Comparison of ENCODE assay signal across 32 mouse cellular contexts in genomic region chr4:144406261-144406660, GRCm38 (mm10). TPM values are rescaled to one million over a fixed set of nuclear protein-coding genes. Genes with fewer than 3 reads are reported as not detected.
"Had no signal": no experiment of that assay in that cellular context is flagged by ENCODE, and none has a peak within 500 bp of the region (broad histone marks: within the 10 kb centered on the region; RNA-seq: fewer than 3 reads in every experiment).

No protein-coding gene starts in this region.

- H3K36me3 ChIP-seq: heart, embryonic 13.5 days; heart, embryonic 15.5 days; hindbrain, embryonic 13.5 days; hindbrain, embryonic 15.5 days; kidney, embryonic 15.5 days; limb, embryonic 10.5 days; limb, embryonic 12.5 days; liver, embryonic 13.5 days; liver, embryonic 15.5 days had no signal

- DNase-seq: gastrocnemius, postnatal 14 days; gastrocnemius, postnatal 36 days; heart, adult 18-20 months; heart, postnatal 14 days; heart, postnatal 36 days; kidney, adult 11 months; kidney, adult 2 months; kidney, adult 9 months; kidney, postnatal 14 days; kidney, postnatal 36 days; liver; liver, embryonic 13.5 days had no signal

- ATAC-seq: hindbrain, postnatal 0 days; intestine, embryonic 16.5 days had no signal

- H3K27me3 ChIP-seq: heart, embryonic 13.5 days; heart, embryonic 15.5 days; hindbrain, embryonic 13.5 days; hindbrain, embryonic 15.5 days; kidney, embryonic 15.5 days; limb, embryonic 12.5 days; liver, embryonic 13.5 days; liver, embryonic 15.5 days had no signal

- H3K9me3 ChIP-seq: heart, embryonic 13.5 days; heart, embryonic 15.5 days; kidney, embryonic 15.5 days; limb, embryonic 10.5 days; limb, embryonic 12.5 days; liver, embryonic 13.5 days; liver, embryonic 15.5 days had no signal

- H3K9ac ChIP-seq: heart, embryonic 13.5 days; heart, embryonic 15.5 days; hindbrain, embryonic 13.5 days; hindbrain, embryonic 15.5 days; kidney, embryonic 15.5 days; limb, embryonic 12.5 days; liver, embryonic 13.5 days; liver, embryonic 15.5 days had no signal

- H3K4me1 ChIP-seq: hindbrain, embryonic 15.5 days; limb, embryonic 12.5 days; liver, embryonic 13.5 days; liver, embryonic 15.5 days had no signal

- H3K4me3 ChIP-seq: heart, embryonic 13.5 days; heart, embryonic 15.5 days; hindbrain, embryonic 13.5 days; hindbrain, embryonic 15.5 days; kidney, embryonic 15.5 days; left cerebral cortex, adult 2 months; limb, embryonic 10.5 days; limb, embryonic 12.5 days; liver, embryonic 13.5 days; liver, embryonic 15.5 days had no signal

- H3K4me2 ChIP-seq: heart, embryonic 11.5 days; heart, embryonic 13.5 days; heart, embryonic 15.5 days; hindbrain, embryonic 13.5 days; hindbrain, embryonic 15.5 days; kidney, embryonic 15.5 days; limb, embryonic 12.5 days; liver, embryonic 11.5 days; liver, embryonic 13.5 days; liver, embryonic 15.5 days had no signal

- H3K27ac ChIP-seq: heart, embryonic 13.5 days; heart, embryonic 15.5 days; hindbrain, embryonic 13.5 days; hindbrain, embryonic 15.5 days; hindbrain, postnatal 0 days; kidney, embryonic 15.5 days; kidney, postnatal 0 days; left cerebral cortex, adult 2 months; limb, embryonic 10.5 days; limb, embryonic 12.5 days; liver, embryonic 13.5 days; liver, embryonic 15.5 days had no signal

RNA-seq across cellular contexts. Expression of gene Pramef12, which starts 2.0 kb away (rescaled TPM):
- polyA plus RNA-seq: heart, embryonic 11.5 days; heart, embryonic 15.5 days; hindbrain, embryonic 13.5 days; hindbrain, embryonic 15.5 days; hindbrain, postnatal 0 days; intestine, embryonic 14.5 days; intestine, embryonic 16.5 days; liver, embryonic 11.5 days; liver, embryonic 13.5 days; liver, embryonic 15.5 days had no signal

RNA-seq across cellular contexts. Expression of gene Pramef20, which starts 28.5 kb away (rescaled TPM):
- polyA plus RNA-seq: gonadal fat pad, adult 2 months; heart, embryonic 11.5 days; heart, embryonic 13.5 days; heart, embryonic 15.5 days; heart, postnatal 0 days; hindbrain, embryonic 11.5 days; hindbrain, embryonic 13.5 days; hindbrain, embryonic 15.5 days; hindbrain, postnatal 0 days; intestine, embryonic 14.5 days; intestine, embryonic 16.5 days; kidney, adult 2 months; kidney, embryonic 15.5 days; kidney, postnatal 0 days; large intestine, adult 2 months; limb, embryonic 10.5 days; limb, embryonic 12.5 days; limb, embryonic 14.5 days; liver, embryonic 11.5 days; liver, embryonic 13.5 days; liver, embryonic 15.5 days had no signal

RNA-seq across cellular contexts. Expression of gene 1700012P22Rik, which starts 32.3 kb away (rescaled TPM):
- polyA plus RNA-seq: heart, embryonic 11.5 days; heart, embryonic 13.5 days; heart, embryonic 15.5 days; heart, postnatal 0 days; hindbrain, embryonic 13.5 days; hindbrain, embryonic 15.5 days; intestine, embryonic 14.5 days; intestine, embryonic 16.5 days; kidney, adult 2 months; kidney, embryonic 15.5 days; kidney, postnatal 0 days; large intestine, adult 2 months; limb, embryonic 10.5 days; limb, embryonic 12.5 days; limb, embryonic 14.5 days; liver, embryonic 11.5 days; liver, embryonic 13.5 days; liver, embryonic 15.5 days had no signal

RNA-seq across cellular contexts. Expression of gene Gm9944, which starts 46.9 kb away (rescaled TPM):
- polyA plus RNA-seq: gonadal fat pad, adult 2 months; heart, embryonic 11.5 days; heart, embryonic 13.5 days; heart, embryonic 15.5 days; heart, postnatal 0 days; hindbrain, embryonic 11.5 days; hindbrain, embryonic 13.5 days; hindbrain, embryonic 15.5 days; hindbrain, postnatal 0 days; intestine, embryonic 14.5 days; intestine, embryonic 16.5 days; kidney, adult 2 months; kidney, embryonic 15.5 days; kidney, postnatal 0 days; large intestine, adult 2 months; limb, embryonic 10.5 days; limb, embryonic 12.5 days; limb, embryonic 14.5 days; liver, embryonic 11.5 days; liver, embryonic 13.5 days; liver, embryonic 15.5 days had no signal

RNA-seq across cellular contexts. Expression of gene Gm13119, which starts 48.5 kb away (rescaled TPM):
- polyA plus RNA-seq: gonadal fat pad, adult 2 months; heart, embryonic 11.5 days; heart, embryonic 13.5 days; heart, embryonic 15.5 days; heart, postnatal 0 days; hindbrain, embryonic 11.5 days; hindbrain, embryonic 13.5 days; hindbrain, embryonic 15.5 days; hindbrain, postnatal 0 days; intestine, embryonic 14.5 days; intestine, embryonic 16.5 days; kidney, adult 2 months; kidney, embryonic 15.5 days; kidney, postnatal 0 days; large intestine, adult 2 months; limb, embryonic 10.5 days; limb, embryonic 12.5 days; limb, embryonic 14.5 days; liver, embryonic 11.5 days; liver, embryonic 13.5 days; liver, embryonic 15.5 days had no signal
